Mouse (Mus musculus) MN1 (cell line): ENCODE results near the gene Smim4.

ENCODE experiments used
- DNase-seq: peaks from one replicate; pipeline ENCODE4 v3.0.0-alpha.2; 2016; ENCODE audit warnings: low spot score

Gene Smim4

GRCm38 (mm10) chr14:31114011-31114410 is 14.7 kb downstream of the Smim4 start:
- no peak for DNase-seq

GRCm38 (mm10) chr14:31112187-31112586 is 16.6 kb downstream of the Smim4 start:
- DNase-seq: no peak

- no peak for DNase-seq
Observed at GRCm38 (mm10) chr14:31110613-31111012, 18.1 kb downstream of the Smim4 start.

- DNase-seq: no peak
Observed at GRCm38 (mm10) chr14:31105156-31105555, 23.6 kb downstream of the Smim4 start.

GRCm38 (mm10) chr14:31089918-31090317 is 38.8 kb downstream of the Smim4 start:
- DNase-seq: no peak

- DNase-seq: no peak
Observed at GRCm38 (mm10) chr14:31088515-31088914, 40.2 kb downstream of the Smim4 start.

- no peak for DNase-seq
Observed at GRCm38 (mm10) chr14:31087433-31087832, 41.3 kb downstream of the Smim4 start.

- DNase-seq: no peak
Observed at GRCm38 (mm10) chr14:31081147-31081546, 47.6 kb downstream of the Smim4 start.

- no peak for DNase-seq
Observed at GRCm38 (mm10) chr14:31079313-31080028, 49.3 kb downstream of the Smim4 start.

- DNase-seq: no peak
Observed at GRCm38 (mm10) chr14:31078597-31079208, 50.1 kb downstream of the Smim4 start.

- no peak for DNase-seq
Observed at GRCm38 (mm10) chr14:31069086-31069733, 59.5 kb downstream of the Smim4 start.

GRCm38 (mm10) chr14:31062277-31062676 is 66.5 kb downstream of the Smim4 start:
- DNase-seq: peak; percentile 7

GRCm38 (mm10) chr14:31045817-31046216 is 82.9 kb downstream of the Smim4 start:
- DNase-seq: no peak

- no peak for DNase-seq
Observed at GRCm38 (mm10) chr14:31045296-31045695, 83.5 kb downstream of the Smim4 start.
